Mouse (Mus musculus) cerebellum, adult 2 months (tissue): ENCODE results near the gene Mmp23.

Experiments used
- CTCF ChIP-seq: fragments of 200-500 bp; IDR thresholded peaks from 2 replicates; pipeline ENCODE4 v1.5.1; 2011; ENCODE audit warnings: low read depth, mild to moderate bottlenecking, control low read depth, low read length, moderate library complexity, borderline replicate concordance; ENCODE audit not compliant: insufficient read depth
- POLR2A ChIP-seq: fragments of 200-500 bp; IDR thresholded peaks from 2 replicates; pipeline ENCODE4 v1.6.1; 2011; ENCODE audit warnings: low read length, control low read depth, borderline replicate concordance; ENCODE audit not compliant: insufficient read depth

GRCm38 (mm10) chr4:155692421-155692820 lies 39.2 kb upstream of the Mmp23 start:
- TF ChIP-seq CTCF (no peak), POLR2A (no peak)
